Mouse (Mus musculus): ENCODE data around the gene Ppox.

Gene Ppox

GRCm38 (mm10) chr1:171268341-171268740 lies 12.6 kb downstream of the Ppox start:
- CTCF ChIA-PET = no interaction called here

GRCm38 (mm10) chr1:171265971-171266744 lies 14.8 kb downstream of the Ppox start:
- CTCF ChIA-PET = interaction anchor here (0.7 kb wide), 1 partner anchor 124 kb away, joined by 11 read pairs; no protein-coding TSS in a partner anchor

GRCm38 (mm10) chr1:171263666-171264461 lies 17.1 kb downstream of the Ppox start:
- CTCF ChIA-PET = no interaction called here

- CTCF ChIA-PET = no interaction called here
Observed at GRCm38 (mm10) chr1:171263185-171263611, 17.8 kb downstream of the Ppox start.

- CTCF ChIA-PET = no interaction called here
Observed at GRCm38 (mm10) chr1:171262594-171263130, 18.3 kb downstream of the Ppox start.

GRCm38 (mm10) chr1:171260316-171260715 lies 20.7 kb downstream of the Ppox start:
- CTCF ChIA-PET = interaction anchor here (0.7 to 1.2 kb wide), 2 partner anchors 9 to 12 kb away, joined by 3 to 7 read pairs; no protein-coding TSS in a partner anchor

- CTCF ChIA-PET = interaction anchor here (0.6 to 0.7 kb wide), 2 partner anchors 49 to 363 kb away, joined by 3 read pairs; no protein-coding TSS in a partner anchor
Observed at GRCm38 (mm10) chr1:171258921-171259320, 22.1 kb downstream of the Ppox start.

- CTCF ChIA-PET = interaction anchor here (0.5 to 1.7 kb wide), 4 partner anchors 14 to 392 kb away, joined by 3 to 9 read pairs (median 4); no protein-coding TSS in a partner anchor
Observed at GRCm38 (mm10) chr1:171257781-171258180, 23.2 kb downstream of the Ppox start.

GRCm38 (mm10) chr1:171256937-171257548 lies 23.9 kb downstream of the Ppox start:
- CTCF ChIA-PET = interaction anchor here (0.6 to 1.7 kb wide), 2 partner anchors 15 to 253 kb away, joined by 6 to 9 read pairs; no protein-coding TSS in a partner anchor

- CTCF ChIA-PET = no interaction called here
Observed at GRCm38 (mm10) chr1:171256095-171256818, 24.7 kb downstream of the Ppox start.

- CTCF ChIA-PET = no interaction called here
Observed at GRCm38 (mm10) chr1:171252415-171252814, 28.6 kb downstream of the Ppox start.

- CTCF ChIA-PET = interaction anchor here (0.6 to 0.7 kb wide), 2 partner anchors 9 to 14 kb away, joined by 3 to 7 read pairs; no protein-coding TSS in a partner anchor
Observed at GRCm38 (mm10) chr1:171251594-171252324, 29.2 kb downstream of the Ppox start.

- CTCF ChIA-PET = interaction anchor here (0.6 to 0.7 kb wide), 2 partner anchors 10 to 14 kb away, joined by 3 to 7 read pairs; no protein-coding TSS in a partner anchor
Observed at GRCm38 (mm10) chr1:171250680-171251593, 30.0 kb downstream of the Ppox start, which contains the start of gene Ndufs2. TSS of gene Ndufs2 (minus strand) at chr1:171251388.

GRCm38 (mm10) chr1:171249913-171250600 lies 30.9 kb downstream of the Ppox start, which contains the start of gene Adamts4:
TSS of gene Adamts4 (plus strand) at chr1:171250421.
- CTCF ChIA-PET = no interaction called here

- CTCF ChIA-PET = interaction anchor here (0.6 kb wide), 1 partner anchor 224 kb away, joined by 4 read pairs; no protein-coding TSS in a partner anchor
Observed at GRCm38 (mm10) chr1:171248386-171249226, 32.4 kb downstream of the Ppox start.

GRCm38 (mm10) chr1:171247916-171248315 lies 33.1 kb downstream of the Ppox start:
- CTCF ChIA-PET = interaction anchor here (1.0 kb wide), 1 partner anchor 27 kb away, joined by 3 read pairs; no protein-coding TSS in a partner anchor

- CTCF ChIA-PET = interaction anchor here (1.0 kb wide), 1 partner anchor 26 kb away, joined by 3 read pairs; no protein-coding TSS in a partner anchor
Observed at GRCm38 (mm10) chr1:171247453-171247841, 33.5 kb downstream of the Ppox start.
